Mouse (Mus musculus): ENCODE measurements at regions not wholly inside any gene's neighbourhood (a gene's known extent, or its start where the extent isn't known, plus 50 kb on each side); places are given as distances from the start of the nearest gene placed in this dataset.
A peak's percentile ranks its signal among the peaks of the same experiment; 100 is the strongest.

DNA sequence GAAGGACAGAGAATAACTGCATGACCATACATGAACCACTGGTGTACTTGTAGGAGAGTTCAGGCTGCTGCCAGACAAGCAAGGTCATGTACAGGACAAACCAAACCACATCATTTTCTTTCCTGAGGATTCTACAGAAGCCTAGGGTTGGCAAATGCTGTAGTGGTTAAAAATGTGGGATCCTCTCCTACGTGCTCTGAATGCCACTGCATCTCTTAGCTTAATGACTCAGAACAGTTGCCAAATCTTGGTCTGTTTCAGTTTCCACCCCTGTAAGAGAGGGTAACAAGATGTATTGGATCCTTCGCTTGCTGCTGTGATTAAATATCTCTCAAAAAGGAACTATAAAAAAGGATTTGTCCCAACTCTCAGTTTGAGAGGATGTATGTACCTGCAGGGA is 938.1 kb downstream of the 4930444P10Rik start:
- DNase-seq, result no peak

DNA sequence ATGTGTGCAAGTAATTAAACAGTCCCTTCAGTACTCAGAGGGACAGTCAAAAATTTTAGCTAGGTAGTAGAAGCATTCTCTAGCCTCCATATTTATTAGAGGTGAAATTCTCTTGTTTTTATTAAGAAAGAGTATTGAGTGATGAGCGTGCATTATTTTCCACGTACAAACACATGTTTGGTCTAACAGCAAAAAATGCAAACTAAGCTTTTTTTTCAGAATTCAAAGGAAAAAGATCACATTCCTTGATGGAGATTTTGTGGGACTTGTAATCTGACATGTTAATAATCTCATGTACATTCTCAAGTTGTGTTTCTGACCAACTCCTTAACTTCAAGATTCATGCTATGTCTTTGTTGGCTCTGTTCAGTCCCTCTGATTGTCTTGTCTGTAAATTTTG is 939.2 kb downstream of the 4930444P10Rik start:
- no peak for DNase-seq

DNA sequence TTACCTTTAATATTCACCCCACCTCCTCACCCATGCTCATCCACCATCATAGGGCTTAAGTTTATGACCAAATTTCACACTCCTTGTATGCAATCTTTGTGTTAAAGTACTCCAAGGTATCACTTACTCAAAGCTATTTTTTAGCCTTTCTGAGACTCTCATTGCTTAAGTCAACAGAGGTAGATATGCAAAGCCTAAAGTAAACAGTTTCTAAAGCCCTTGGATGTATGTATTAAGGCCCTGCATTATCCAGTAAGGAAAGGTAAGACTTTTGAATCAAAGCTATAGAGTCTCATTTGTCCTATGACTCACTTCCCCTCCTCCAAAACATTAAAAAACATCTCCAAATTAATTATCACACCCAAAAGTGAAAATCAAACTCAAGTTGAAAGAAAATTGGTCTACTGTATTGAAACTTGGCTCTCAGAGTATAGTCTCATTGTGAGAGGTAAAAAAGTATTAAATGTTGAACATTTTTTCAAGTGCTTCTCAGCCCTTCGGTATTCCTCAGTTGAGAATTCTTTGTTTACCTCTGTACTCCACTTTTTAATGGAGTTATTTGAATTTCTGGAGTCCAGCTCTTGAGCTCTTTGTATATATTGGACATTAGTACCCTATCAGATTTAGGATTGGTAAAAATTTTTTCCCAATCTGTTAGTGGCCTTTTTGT is 949.1 kb downstream of the 4930444P10Rik start:
- no peak for DNase-seq

DNA sequence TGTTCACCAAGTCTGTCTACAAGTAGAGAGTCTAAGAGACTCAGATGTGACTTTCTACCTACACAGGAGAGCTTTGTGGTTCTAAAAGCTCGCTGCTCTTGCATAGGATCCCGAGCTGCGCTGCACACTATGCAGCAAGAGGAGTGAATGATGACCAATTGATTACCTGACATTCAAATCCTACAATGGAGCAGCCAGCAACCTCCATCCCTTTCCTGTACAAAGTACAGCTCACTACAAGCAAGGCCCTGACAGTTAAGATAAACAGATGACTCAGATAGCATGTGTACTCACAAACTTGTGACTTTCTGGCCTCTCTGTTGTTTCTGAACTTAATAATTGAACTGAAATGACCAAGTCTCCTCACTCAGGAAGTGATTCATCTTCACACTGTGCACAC is 974.7 kb downstream of the 4930444P10Rik start:
- DNase-seq, result no peak

DNA sequence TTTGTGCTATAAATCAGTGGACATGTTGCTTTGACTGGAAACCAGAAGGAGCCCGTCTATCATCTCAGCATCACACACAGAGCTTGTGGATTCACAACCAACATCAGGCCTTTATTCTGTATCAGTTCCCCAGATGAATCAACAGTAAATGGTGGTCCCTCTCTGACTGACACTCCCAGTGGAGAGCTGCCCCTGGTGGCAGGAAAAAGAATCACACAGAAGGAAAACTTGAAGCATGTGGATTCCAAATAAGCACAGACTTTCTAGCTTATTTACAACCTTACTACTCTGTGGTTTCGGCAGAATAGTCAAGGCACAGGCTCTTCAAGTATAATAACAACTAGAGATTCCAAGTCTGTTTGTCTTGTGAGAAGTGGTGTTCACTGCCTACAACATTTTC is 981.7 kb downstream of the 4930444P10Rik start:
- DNase-seq, result no peak

DNA sequence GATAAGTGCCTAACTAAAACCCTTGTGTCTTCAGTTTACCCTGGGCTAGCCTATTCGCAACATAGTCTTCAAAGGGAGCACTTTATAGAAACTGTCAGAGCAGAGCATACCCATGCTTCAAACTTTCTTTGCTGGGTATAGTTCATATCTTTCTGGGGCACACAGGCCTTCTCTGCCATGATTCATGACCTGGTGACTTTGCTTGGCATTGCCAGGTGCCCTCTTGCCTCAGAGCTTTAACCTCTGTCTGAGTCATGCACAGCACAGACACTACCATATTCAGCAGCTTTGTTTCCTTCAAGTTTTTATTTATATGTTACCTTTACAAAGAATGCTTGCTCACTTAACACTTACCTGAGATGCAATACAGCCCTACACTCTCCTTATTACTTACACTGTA is 1022.8 kb downstream of the 4930444P10Rik start:
- no peak for DNase-seq

DNA sequence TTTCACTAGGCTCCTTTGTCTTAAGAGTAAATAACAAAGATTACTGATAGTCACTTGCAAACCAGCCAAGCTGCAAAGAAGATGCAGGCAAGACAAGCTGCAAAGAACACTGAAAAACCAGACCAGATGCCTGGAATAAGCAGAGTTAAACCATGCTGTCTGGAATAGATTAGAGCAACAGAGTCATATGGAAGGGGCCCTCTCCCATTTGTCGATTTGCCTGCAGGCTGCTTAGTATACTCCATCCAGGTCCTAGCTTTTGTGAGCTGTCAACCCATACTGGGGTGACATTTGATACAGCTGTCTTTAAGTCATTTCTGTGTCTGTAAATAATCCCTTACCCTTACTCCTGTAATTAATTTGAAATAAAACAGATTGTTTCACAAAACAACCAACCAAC is 1059.1 kb downstream of the 4930444P10Rik start:
- DNase-seq, result no peak

DNA sequence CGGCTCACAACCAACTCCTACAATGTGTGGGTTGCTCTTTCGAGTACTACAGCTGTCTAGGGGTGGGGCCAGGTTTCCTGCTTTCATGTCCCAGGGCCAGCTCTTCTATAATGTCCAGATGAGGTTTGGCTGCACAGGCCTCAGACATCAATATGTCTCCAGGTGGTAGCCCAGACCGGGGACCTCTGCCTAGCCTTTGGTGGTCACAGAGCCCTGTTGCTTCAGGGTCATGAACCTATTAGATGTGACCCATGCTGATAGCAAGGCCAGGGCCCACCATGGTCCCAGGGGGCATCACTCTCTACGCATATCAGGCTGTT is 1074.7 kb downstream of the 4930444P10Rik start:
- no peak for DNase-seq

DNA sequence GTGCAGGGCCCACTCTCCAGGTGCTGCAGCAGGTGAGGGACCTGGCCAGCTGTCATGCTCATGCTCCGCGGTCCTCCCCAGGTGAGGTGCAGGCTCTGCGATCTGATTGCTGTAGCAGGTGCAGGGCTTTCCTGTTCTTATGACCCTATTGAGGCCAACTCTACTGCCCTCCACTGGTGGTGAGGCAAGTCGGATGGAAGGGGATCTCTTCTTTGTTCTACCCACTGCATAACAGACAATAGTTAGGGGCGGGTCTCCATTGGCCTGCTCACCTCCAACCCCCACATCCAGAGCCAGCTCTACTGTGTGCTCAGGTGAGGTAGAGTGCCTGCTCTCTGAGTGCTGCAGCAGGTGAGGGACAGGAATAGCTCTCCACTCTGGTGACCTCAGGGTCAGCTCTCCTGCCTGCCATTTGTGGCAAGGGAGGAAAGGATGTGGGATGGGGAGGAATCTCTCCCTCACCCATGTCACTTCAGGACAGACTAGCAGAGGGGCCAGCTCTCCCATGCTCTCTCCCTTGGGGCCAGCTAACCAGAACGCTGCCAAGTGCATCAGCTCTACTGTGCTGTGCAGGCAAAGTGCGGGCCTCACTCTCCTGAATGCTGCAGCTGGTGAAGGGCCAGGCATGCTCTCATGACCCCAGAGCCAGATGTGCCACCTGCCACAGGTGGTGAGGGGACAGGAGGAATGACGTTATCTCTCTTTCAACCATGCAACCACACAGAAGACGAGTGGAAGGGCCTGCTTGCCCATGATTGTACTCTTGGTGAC is 1075.3 kb downstream of the 4930444P10Rik start:
- DNase-seq, result no peak

DNA sequence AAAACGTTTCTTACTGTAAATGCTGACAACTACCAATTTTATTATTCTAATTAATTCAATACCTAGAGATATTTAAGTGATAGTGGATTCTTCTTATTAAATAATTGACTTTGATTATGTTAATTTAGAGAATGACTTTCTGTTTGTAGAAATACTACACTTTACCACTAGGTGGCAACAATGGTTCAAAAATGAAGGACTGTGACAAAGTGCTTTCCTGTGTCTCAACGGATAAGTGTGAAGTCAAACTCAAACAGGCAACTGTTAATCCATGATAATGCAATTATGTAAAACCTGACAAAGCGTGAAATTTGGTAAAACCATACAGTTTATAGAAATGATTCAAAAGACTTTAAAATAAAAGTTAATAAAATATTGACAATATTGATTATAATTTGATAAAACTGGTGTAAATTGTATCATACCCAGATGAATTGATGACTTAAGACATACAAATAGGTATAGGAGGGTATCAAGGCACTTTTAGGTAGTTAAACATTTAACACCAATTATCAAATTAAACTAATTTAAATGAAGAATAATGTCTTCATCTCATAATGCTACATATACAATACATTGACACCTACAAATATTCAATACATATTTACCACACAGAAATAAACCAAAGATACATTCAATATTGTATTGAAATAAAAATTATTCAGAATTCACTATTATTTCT is 1085.3 kb downstream of the 4930444P10Rik start:
- DNase-seq, result no peak

DNA sequence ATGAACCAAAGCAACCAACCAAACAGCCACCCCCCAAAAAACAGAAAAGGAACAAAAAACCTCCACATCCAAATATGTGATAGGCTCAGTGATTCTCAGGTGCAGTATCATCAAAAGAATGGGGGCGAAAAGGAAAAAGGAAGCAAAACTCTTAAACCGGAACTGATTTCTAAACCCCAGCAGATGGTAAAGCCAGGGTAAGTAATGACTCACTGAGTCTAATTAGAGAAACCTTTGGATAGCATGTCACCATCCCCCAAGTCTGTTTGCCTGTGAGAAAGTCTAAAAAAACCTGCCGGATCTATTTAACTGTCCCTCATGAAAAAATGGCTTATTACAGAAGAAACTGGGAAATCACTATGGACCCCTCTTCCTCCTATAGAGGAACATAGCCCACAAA is 1097.8 kb downstream of the 4930444P10Rik start:
- DNase-seq, result no peak

DNA sequence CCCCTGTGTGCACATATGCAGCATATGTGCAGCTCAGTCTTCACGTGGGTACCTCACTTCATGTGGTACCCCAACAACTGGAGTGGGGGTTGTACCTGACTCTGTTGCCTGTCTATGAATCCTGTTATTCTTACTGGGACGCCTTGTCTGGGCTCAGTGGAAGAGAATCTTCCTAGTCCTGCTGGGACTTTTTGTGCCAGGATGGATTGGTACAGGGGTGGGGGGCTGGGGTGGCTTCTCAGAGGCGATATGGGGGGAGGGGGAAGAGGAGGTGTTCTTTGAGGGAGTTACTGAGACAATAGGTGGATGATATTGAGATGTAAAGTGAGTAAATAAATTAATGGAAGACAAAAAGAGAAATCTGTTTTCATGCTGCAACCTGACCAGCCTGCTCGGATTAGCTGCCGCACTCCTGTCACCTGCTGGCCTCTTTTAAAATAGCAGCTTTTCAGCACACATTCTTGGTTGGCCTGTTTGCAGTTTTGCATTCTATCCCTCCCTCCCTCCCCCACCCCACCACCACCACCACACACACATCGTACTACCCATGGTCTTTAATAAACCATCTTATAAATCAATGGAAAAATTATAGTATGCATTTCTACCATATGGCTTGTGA is 1112.9 kb downstream of the 4930444P10Rik start:
- peak; percentile 7 to 13 for DNase-seq
